Mouse (Mus musculus) heart, embryonic 11.5 days (tissue): ENCODE measurements at regions not wholly inside any gene's neighbourhood (a gene's known extent, or its start where the extent isn't known, plus 50 kb on each side); places are given as distances from the start of the nearest gene placed in this dataset.

Experiments used
- ATAC-seq: fragments of 200-750 bp; cut with Nextera tagmentation; replicated peaks from 2 replicates; pipeline ENCODE4 v1.8.0; 2017; ENCODE audit warnings: moderate library complexity; ENCODE audit not compliant: insufficient number of reproducible peaks, low FRiP score, low TSS enrichment
- H3K27ac ChIP-seq: fragments of 300-500 bp; sonication (generic); 2 replicates; pipeline ENCODE4 v1.5.1; 2014; ENCODE audit warnings: mild to moderate bottlenecking, low read depth, low read length
- H3K27me3 ChIP-seq: fragments of 300-500 bp; sonication (generic); 2 replicates; pipeline ENCODE4 v1.6.1; 2014; ENCODE audit warnings: mild to moderate bottlenecking, low read length, mixed read lengths; ENCODE audit not compliant: control insufficient read depth, insufficient read depth
- H3K36me3 ChIP-seq: fragments of 300-500 bp; sonication (generic); 2 replicates; pipeline ENCODE4 v1.6.1; 2014; ENCODE audit warnings: mild to moderate bottlenecking, low read length, moderate library complexity, mixed read lengths; ENCODE audit not compliant: control insufficient read depth, insufficient read depth
- H3K4me1 ChIP-seq: fragments of 300-500 bp; sonication (generic); 2 replicates; pipeline ENCODE4 v1.6.1; 2014; ENCODE audit warnings: low read length; ENCODE audit not compliant: control insufficient read depth, insufficient read depth
- H3K4me2 ChIP-seq: fragments of 300-500 bp; sonication (generic); 2 replicates; pipeline ENCODE4 v1.6.1; 2014; ENCODE audit warnings: mild to moderate bottlenecking, moderate library complexity
- H3K4me3 ChIP-seq: fragments of 300-500 bp; sonication (generic); 2 replicates; pipeline ENCODE4 v1.5.1; 2014; ENCODE audit warnings: low read depth, low read length
- H3K9ac ChIP-seq: fragments of 300-500 bp; sonication (generic); 2 replicates; pipeline ENCODE4 v1.6.1; 2014; ENCODE audit warnings: mild to moderate bottlenecking, low read depth, low read length, moderate library complexity
- H3K9me3 ChIP-seq: fragments of 300-500 bp; sonication (generic); replicated peaks from 2 replicates; pipeline ENCODE4 v1.6.1; 2016; ENCODE audit warnings: low read length; ENCODE audit not compliant: control insufficient read depth
- WGBS: fragments of 180-500 bp; shearing (Covaris S2); extraction: QIAGEN DNeasy Blood & Tissue Kit; methylation state at CpG from one replicate; pipeline ENCODE4 v1.1.7; 2014; ENCODE audit not compliant: insufficient replicate concordance; 5-methylcytosine and 5-hydroxymethylcytosine counted together

GRCm38 (mm10) chr2:50887954-50888353, 261.0 kb downstream of the Rnd3 start:
- Histone ChIP-seq H3K27me3 (no peaks in the 10 kb centered on the region), H3K36me3 (no peaks in the 10 kb centered on the region), H3K9me3 (no peaks in the 10 kb centered on the region), H3K9ac (no peak overlapping the region), H3K4me1 (no peaks in the 10 kb centered on the region), H3K4me3 (no peak overlapping the region), H3K4me2 (no peak overlapping the region), H3K27ac (no peak overlapping the region)
- ATAC-seq: no peak
- WGBS: 79% methylated on average over 4 of the region's 4 CpGs

- H3K27me3 ChIP-seq: no peaks in the 10 kb centered on the region
- H3K9ac ChIP-seq: no peak overlapping the region
- ATAC-seq: no peak
- H3K36me3 ChIP-seq: no peaks in the 10 kb centered on the region
- H3K4me1 ChIP-seq: 0 out of 2 replicates have a peak, but pooled peaks cover 6% of the 10 kb centered on the region
- no peaks in the 10 kb centered on the region for H3K9me3 ChIP-seq
- no peak overlapping the region for H3K4me2 ChIP-seq
- no peak overlapping the region for H3K4me3 ChIP-seq
- WGBS: 36% methylated on average over 7 of the region's 7 CpGs
- no peak overlapping the region for H3K27ac ChIP-seq
Measured at GRCm38 (mm10) chr2:50885924-50886315, 263.0 kb downstream of the Rnd3 start.

- H3K4me3 ChIP-seq: no peak overlapping the region
- no peak overlapping the region for H3K9ac ChIP-seq
- 62% methylated on average over 4 of the region's 4 CpGs for WGBS
- H3K27me3 ChIP-seq: no peaks in the 10 kb centered on the region
- H3K4me1 ChIP-seq: 0 out of 2 replicates have a peak, but pooled peaks cover 6% of the 10 kb centered on the region
- ATAC-seq: no peak
- no peak overlapping the region for H3K4me2 ChIP-seq
- no peaks in the 10 kb centered on the region for H3K36me3 ChIP-seq
- no peaks in the 10 kb centered on the region for H3K9me3 ChIP-seq
- H3K27ac ChIP-seq: no peak overlapping the region
Measured at GRCm38 (mm10) chr2:50885280-50885923, 263.5 kb downstream of the Rnd3 start.

- Histone ChIP-seq H3K4me2 (no peak overlapping the region), H3K9ac (no peak overlapping the region), H3K9me3 (no peaks in the 10 kb centered on the region), H3K36me3 (no peaks in the 10 kb centered on the region), H3K4me1 (0 out of 2 replicates have a peak, but pooled peaks cover 6% of the 10 kb centered on the region), H3K27ac (no peak overlapping the region), H3K27me3 (no peaks in the 10 kb centered on the region), H3K4me3 (no peak overlapping the region)
- 82% methylated on average over 4 of the region's 4 CpGs for WGBS
- no peak for ATAC-seq
Measured at GRCm38 (mm10) chr2:50881514-50882038, 267.3 kb downstream of the Rnd3 start.

- no peak overlapping the region for H3K27ac ChIP-seq
Measured at GRCm38 (mm10) chr2:50880806-50881205, 268.1 kb downstream of the Rnd3 start.

GRCm38 (mm10) chr2:50877716-50878115, 271.2 kb downstream of the Rnd3 start:
- no peak overlapping the region for H3K9ac ChIP-seq
- H3K4me1 ChIP-seq: 0 out of 2 replicates have a peak, but pooled peaks cover 6% of the 10 kb centered on the region
- no peak overlapping the region for H3K4me3 ChIP-seq
- no peaks in the 10 kb centered on the region for H3K36me3 ChIP-seq
- no peaks in the 10 kb centered on the region for H3K27me3 ChIP-seq
- no peak overlapping the region for H3K27ac ChIP-seq
- 85% methylated on average over 17 of the region's 17 CpGs for WGBS
- no peak overlapping the region for H3K4me2 ChIP-seq
- no peak for ATAC-seq
- H3K9me3 ChIP-seq: no peaks in the 10 kb centered on the region

More at GRCm38 (mm10) chr2:50880806-50881205, 268.1 kb downstream of the Rnd3 start:
- Histone ChIP-seq H3K4me2 (no peak overlapping the region), H3K9ac (no peak overlapping the region), H3K9me3 (no peaks in the 10 kb centered on the region), H3K4me3 (no peak overlapping the region), H3K4me1 (0 out of 2 replicates have a peak, but pooled peaks cover 6% of the 10 kb centered on the region), H3K36me3 (no peaks in the 10 kb centered on the region), H3K27me3 (no peaks in the 10 kb centered on the region)
- 62% methylated on average over 4 of the region's 4 CpGs for WGBS
- ATAC-seq: no peak

GRCm38 (mm10) chr2:50875072-50875471, 273.8 kb downstream of the Rnd3 start:
- Histone ChIP-seq H3K27me3 (no peaks in the 10 kb centered on the region), H3K4me1 (no peaks in the 10 kb centered on the region), H3K36me3 (no peaks in the 10 kb centered on the region), H3K9me3 (no peaks in the 10 kb centered on the region), H3K4me3 (no peak overlapping the region), H3K9ac (no peak overlapping the region), H3K4me2 (no peak overlapping the region), H3K27ac (no peak overlapping the region)
- ATAC-seq: no peak
- 80% methylated on average over 6 of the region's 6 CpGs for whole genome bisulfite sequencing

GRCm38 (mm10) chr2:50853538-50854244, 295.2 kb downstream of the Rnd3 start:
- no peaks in the 10 kb centered on the region for H3K4me1 ChIP-seq
- H3K27me3 ChIP-seq: no peaks in the 10 kb centered on the region
- no peaks in the 10 kb centered on the region for H3K9me3 ChIP-seq
- no peak overlapping the region for H3K4me2 ChIP-seq
- no peaks in the 10 kb centered on the region for H3K36me3 ChIP-seq
- H3K9ac ChIP-seq: no peak overlapping the region
- WGBS: 86% methylated on average over 8 of the region's 8 CpGs
- H3K4me3 ChIP-seq: no peak overlapping the region
- ATAC-seq: no peak
- no peak overlapping the region for H3K27ac ChIP-seq
